Mouse (Mus musculus) forebrain, embryonic 13.5 days (tissue): ENCODE measurements around the gene Ttc9c. TPM values are rescaled to one million over a fixed set of nuclear protein-coding genes. Genes with fewer than 3 reads are reported as not detected.

Source experiments
- ATAC-seq: fragments of 200-750 bp; cut with Nextera tagmentation; 2 replicates; pipeline ENCODE4 v1.8.0; 2017
- H3K27ac ChIP-seq: fragments of 300-500 bp; sonication (generic); 2 replicates; pipeline ENCODE4 v1.5.1; 2015; ENCODE audit warnings: inconsistent platforms, mild to moderate bottlenecking, moderate library complexity
- H3K27me3 ChIP-seq: fragments of 300-500 bp; sonication (generic); 2 replicates; pipeline ENCODE4 v1.6.1; 2015; ENCODE audit warnings: mild to moderate bottlenecking, inconsistent platforms
- H3K36me3 ChIP-seq: fragments of 300-500 bp; sonication (generic); 2 replicates; pipeline ENCODE4 v1.6.1; 2015; ENCODE audit warnings: mild to moderate bottlenecking, inconsistent platforms; ENCODE audit not compliant: poor library complexity, severe bottlenecking
- H3K4me1 ChIP-seq: fragments of 300-500 bp; sonication (generic); 2 replicates; pipeline ENCODE4 v1.6.1; 2015; ENCODE audit warnings: inconsistent platforms
- H3K4me2 ChIP-seq: fragments of 300-500 bp; sonication (generic); 2 replicates; pipeline ENCODE4 v1.6.1; 2015; ENCODE audit warnings: inconsistent platforms, mild to moderate bottlenecking, moderate library complexity
- H3K4me3 ChIP-seq: fragments of 300-500 bp; sonication (generic); 2 replicates; pipeline ENCODE4 v1.5.1; 2015; ENCODE audit warnings: mild to moderate bottlenecking, inconsistent platforms
- H3K9ac ChIP-seq: fragments of 300-500 bp; sonication (generic); 2 replicates; pipeline ENCODE4 v1.6.1; 2015; ENCODE audit warnings: mild to moderate bottlenecking, inconsistent platforms
- H3K9me3 ChIP-seq: fragments of 300-500 bp; sonication (generic); replicated peaks from 2 replicates; pipeline ENCODE4 v1.6.1; 2016; ENCODE audit warnings: inconsistent platforms
- WGBS: fragments of 180-500 bp; shearing (Covaris S2); methylation state at CpG from one replicate; pipeline ENCODE4 v1.1.7; 2015; 5-methylcytosine and 5-hydroxymethylcytosine counted together
- polyA plus RNA-seq: library from polyadenylated mRNA; unstranded; fragments of >200 nt; fragmentation: Nextera tagmentation; extraction: Ambion mirVana; gene quantifications from 2 replicates; pipeline ENCODE4 v1.2.1, GENCODE M21; 2015

The Ttc9c gene
- polyA plus RNA-seq, 1 experiment from 2014 or later: 89.1 TPM

- H3K4me3 ChIP-seq: no peak overlapping the region
- H3K27ac ChIP-seq: no peak overlapping the region
- H3K4me2 ChIP-seq: no peak overlapping the region
- no peaks in the 10 kb centered on the region for H3K27me3 ChIP-seq
- H3K9me3 ChIP-seq: peaks cover 11% of the 10 kb centered on the region; the same call in 1 of the 2 replicates
- H3K4me1 ChIP-seq: peaks cover 8% of the 10 kb centered on the region
- H3K9ac ChIP-seq: no peak overlapping the region
- 97% methylated on average over 4 of the region's 4 CpGs for WGBS
- H3K36me3 ChIP-seq: peaks cover 66% of the 10 kb centered on the region
- ATAC-seq: no peak
Observed at GRCm38 (mm10) chr19:8763276-8763675, 55.9 kb downstream of the Ttc9c start.

GRCm38 (mm10) chr19:8760757-8761156 is 58.4 kb downstream of the Ttc9c start:
- WGBS: 84% methylated on average over 2 of the region's 2 CpGs
- Histone ChIP-seq H3K9ac (no peak overlapping the region), H3K4me2 (no peak overlapping the region), H3K27ac (no peak overlapping the region), H3K36me3 (peaks cover 42% of the 10 kb centered on the region), H3K4me3 (no peak overlapping the region), H3K4me1 (peaks cover 24% of the 10 kb centered on the region), H3K27me3 (no peaks in the 10 kb centered on the region), H3K9me3 (peaks cover 10% of the 10 kb centered on the region; the same call in 1 of the 2 replicates)
- ATAC-seq: no peak

Other genes starting within 250 kb of the Ttc9c start
- gene Slc22a8, start 228.1 kb downstream of the Ttc9c start, polyA plus RNA-seq: 1.3 and 1.6 TPM in 2 replicates
- 1.6 and 3.2 TPM in 2 replicates for gene Slc22a6, start 201.3 kb downstream of the Ttc9c start, polyA plus RNA-seq
- 0.94 and 1.3 TPM in 2 replicates for gene Chrm1, start 155.5 kb downstream of the Ttc9c start, polyA plus RNA-seq
- 135 and 143 TPM in 2 replicates for gene Slc3a2, start 96.0 kb downstream of the Ttc9c start, polyA plus RNA-seq
- 92.0 and 97.4 TPM in 2 replicates for gene Wdr74, start 83.5 kb downstream of the Ttc9c start, polyA plus RNA-seq
- 1.9 and 3.7 TPM in 2 replicates for gene 1700092M07Rik, start 78.6 kb downstream of the Ttc9c start, polyA plus RNA-seq
- gene Stx5a, start 77.9 kb downstream of the Ttc9c start, polyA plus RNA-seq: 117 and 118 TPM in 2 replicates
- 194 and 211 TPM in 2 replicates for gene Nxf1, start 62.3 kb downstream of the Ttc9c start, polyA plus RNA-seq
- 260 and 261 TPM in 2 replicates for gene Tmem223, start 48.3 kb downstream of the Ttc9c start, polyA plus RNA-seq
- gene Tmem179b, start 44.9 kb downstream of the Ttc9c start, polyA plus RNA-seq: 35.9 and 36.5 TPM in 2 replicates
- 30.1 and 33.0 TPM in 2 replicates for gene Taf6l, start 32.9 kb downstream of the Ttc9c start, polyA plus RNA-seq
- gene Polr2g, start 20.8 kb downstream of the Ttc9c start, polyA plus RNA-seq: 174 and 190 TPM in 2 replicates
- 7.9 and 8.5 TPM in 2 replicates for gene Zbtb3, start 16.8 kb downstream of the Ttc9c start, polyA plus RNA-seq
- gene Hnrnpul2, start 677 bp upstream of the Ttc9c start, polyA plus RNA-seq: 6.4 and 6.8 TPM in 2 replicates
- gene AC129217.1, start 10.4 kb upstream of the Ttc9c start, polyA plus RNA-seq: not detected in 2 replicates
- gene Bscl2, start 18.1 kb upstream of the Ttc9c start, polyA plus RNA-seq: 66.9 and 72.1 TPM in 2 replicates
- gene Gng3, start 19.9 kb upstream of the Ttc9c start, polyA plus RNA-seq: 198 and 204 TPM in 2 replicates
- 0.28 and 0.39 TPM in 2 replicates for gene Lrrn4cl, start 31.4 kb upstream of the Ttc9c start, polyA plus RNA-seq
- 188 and 194 TPM in 2 replicates for gene Ubxn1, start 52.2 kb upstream of the Ttc9c start, polyA plus RNA-seq
- 61.8 and 64.6 TPM in 2 replicates for gene Uqcc3, start 61.6 kb upstream of the Ttc9c start, polyA plus RNA-seq
- 73.6 and 85.7 TPM in 2 replicates for gene Lbhd1, start 64.4 kb upstream of the Ttc9c start, polyA plus RNA-seq
- gene Gm49403, start 64.6 kb upstream of the Ttc9c start, polyA plus RNA-seq: not detected in 2 replicates
- 92.5 and 97.7 TPM in 2 replicates for gene 1810009A15Rik, start 69.5 kb upstream of the Ttc9c start, polyA plus RNA-seq
- not detected in 2 replicates for gene Gm49416, start 69.6 kb upstream of the Ttc9c start, polyA plus RNA-seq
- gene Ints5, start 73.7 kb upstream of the Ttc9c start, polyA plus RNA-seq: 37.9 and 44.5 TPM in 2 replicates
- 83.6 and 91.5 TPM in 2 replicates for gene Ganab, start 78.7 kb upstream of the Ttc9c start, polyA plus RNA-seq
- 66.4 and 69.5 TPM in 2 replicates for gene B3gat3, start 101.0 kb upstream of the Ttc9c start, polyA plus RNA-seq
- 1.2 and 1.3 TPM in 2 replicates for gene Rom1, start 110.0 kb upstream of the Ttc9c start, polyA plus RNA-seq
- 8.9 and 9.6 TPM in 2 replicates for gene Eml3, start 110.2 kb upstream of the Ttc9c start, polyA plus RNA-seq
- 178 and 180 TPM in 2 replicates for gene Mta2, start 122.5 kb upstream of the Ttc9c start, polyA plus RNA-seq
- 35.3 and 36.7 TPM in 2 replicates for gene Tut1, start 134.5 kb upstream of the Ttc9c start, polyA plus RNA-seq
- gene Eef1g, start 147.7 kb upstream of the Ttc9c start, polyA plus RNA-seq: 369 and 373 TPM in 2 replicates
- gene Ahnak, start 170.0 kb upstream of the Ttc9c start, polyA plus RNA-seq: 2.8 and 3.0 TPM in 2 replicates